ENCODE assay signal across 23 mouse cellular contexts in genomic region chr11:57706620-57707019, GRCm38 (mm10).
"Had no signal": no experiment of that assay in that cellular context is flagged by ENCODE, and none has a peak within 500 bp of the region (broad histone marks: within the 10 kb centered on the region; RNA-seq: fewer than 3 reads in every experiment).

No protein-coding gene starts in this region.

- H3K27me3 ChIP-seq: embryonic facial prominence, embryonic 12.5 days; embryonic facial prominence, embryonic 13.5 days; embryonic facial prominence, embryonic 15.5 days; forebrain, embryonic 12.5 days; forebrain, embryonic 13.5 days; forebrain, embryonic 15.5 days had no signal

- H3K4me3 ChIP-seq: embryonic facial prominence, embryonic 10.5 days; embryonic facial prominence, embryonic 12.5 days; embryonic facial prominence, embryonic 13.5 days; embryonic facial prominence, embryonic 15.5 days; forebrain, embryonic 10.5 days; forebrain, embryonic 12.5 days; forebrain, embryonic 13.5 days; forebrain, embryonic 15.5 days; gastrocnemius, adult 2 months; heart, adult 2 months had no signal

- H3K9me3 ChIP-seq: embryonic facial prominence, embryonic 12.5 days; forebrain, embryonic 15.5 days had no signal

- H3K4me2 ChIP-seq: embryonic facial prominence, embryonic 12.5 days; embryonic facial prominence, embryonic 13.5 days; embryonic facial prominence, embryonic 15.5 days; forebrain, embryonic 12.5 days; forebrain, embryonic 13.5 days; forebrain, embryonic 15.5 days had no signal

- H3K27ac ChIP-seq: embryonic facial prominence, embryonic 10.5 days; embryonic facial prominence, embryonic 12.5 days; embryonic facial prominence, embryonic 13.5 days; embryonic facial prominence, embryonic 15.5 days; forebrain, embryonic 10.5 days; forebrain, embryonic 12.5 days; forebrain, embryonic 13.5 days; forebrain, embryonic 15.5 days; gastrocnemius, adult 2 months; heart, adult 2 months had no signal

- ATAC-seq: forebrain, embryonic 13.5 days; forebrain, embryonic 14.5 days; forebrain, embryonic 15.5 days; forebrain, embryonic 16.5 days; forebrain, postnatal 0 days had no signal

- DNase-seq: cerebellum, adult 9-10 months; cerebellum, adult 9-11 months; cerebellum, postnatal 10 days; cerebellum, postnatal 14 days; cerebellum, postnatal 25 days; cerebellum, postnatal 36 days; embryo, embryonic 11 days; forebrain, postnatal 0 days; gastrocnemius, adult 2 months; gastrocnemius, postnatal 25 days; gastrocnemius, postnatal 36 days; heart, adult 18-20 months; heart, adult 2 months had no signal

- H3K4me1 ChIP-seq: forebrain, embryonic 15.5 days had no signal

- H3K9ac ChIP-seq: embryonic facial prominence, embryonic 12.5 days; embryonic facial prominence, embryonic 13.5 days; embryonic facial prominence, embryonic 15.5 days; forebrain, embryonic 12.5 days; forebrain, embryonic 13.5 days; forebrain, embryonic 15.5 days; forebrain, postnatal 0 days had no signal

- H3K36me3 ChIP-seq: embryonic facial prominence, embryonic 12.5 days; forebrain, embryonic 12.5 days; forebrain, embryonic 15.5 days had no signal
